9 mouse cellular contexts compared by ENCODE assay signal in genomic region chr13:23299999-23300341, GRCm38 (mm10). TPM values are rescaled to one million over a fixed set of nuclear protein-coding genes. Genes with fewer than 3 reads are reported as not detected.
DNase-seq lines count a peak whose midpoint lies in the region; ATAC-seq and TF ChIP-seq lines count a peak whose summit lies in the region.
"Had no signal": no experiment of that assay in that cellular context is flagged by ENCODE, and none has a peak within 500 bp of the region (broad histone marks: within the 10 kb centered on the region; RNA-seq: fewer than 3 reads in every experiment).

No protein-coding gene starts in this region.

- H3K9ac ChIP-seq in forebrain, embryonic 12.5 days, result peak overlapping the region; percentile 56
- 0 out of 2 replicates have a peak overlapping the region, but pooled peaks have one; percentile 1 for H3K9ac ChIP-seq in lung, embryonic 15.5 days

- H3K27me3 ChIP-seq in forebrain, embryonic 12.5 days, result peaks cover 24% of the 10 kb centered on the region
- H3K27me3 ChIP-seq in lung, embryonic 15.5 days, result peaks cover 3% of the 10 kb centered on the region; the same call in 1 of the 2 replicates

- H3K4me1 ChIP-seq in lung, adult 2 months (ENCODE audit: control insufficient read depth, insufficient read depth, low read length), result peaks cover 3% of the 10 kb centered on the region; the same call in 1 of the 2 replicates
- H3K4me1 ChIP-seq in forebrain, embryonic 12.5 days, result peaks cover 9% of the 10 kb centered on the region
- peaks cover 4% of the 10 kb centered on the region; the same call in 1 of the 2 replicates for H3K4me1 ChIP-seq in lung, embryonic 15.5 days

- no peak overlapping the region for H3K27ac ChIP-seq in forebrain, embryonic 12.5 days
- no peak overlapping the region for H3K27ac ChIP-seq in lung, embryonic 15.5 days

- no peak for TF ChIP-seq POLR2A in lung, adult 2 months (IDR thresholded peaks at IDR 0.05; ENCODE audit: borderline replicate concordance, extremely low read depth, low read depth, low read length)

- 5% methylated on average over 13 of the region's 13 CpGs for WGBS in lung, adult 2 months
- 1% methylated on average over 13 of the region's 13 CpGs for WGBS in forebrain, embryonic 12.5 days
- WGBS in lung, embryonic 15.5 days, result 1% methylated on average over 13 of the region's 13 CpGs

- no peaks in the 10 kb centered on the region for H3K36me3 ChIP-seq in forebrain, embryonic 12.5 days (replicated peaks)
- H3K36me3 ChIP-seq in lung, embryonic 15.5 days, result no peaks in the 10 kb centered on the region

- peak; percentile 56; the same call in 1 of the 2 replicates for ATAC-seq in forebrain, embryonic 12.5 days (ENCODE audit: low FRiP score)
- no peak for ATAC-seq in lung, embryonic 15.5 days (ENCODE audit: borderline replicate concordance, extremely low read depth, low FRiP score, low TSS enrichment)
- no peak for ATAC-seq in activated CD4-positive, CD25-positive, alpha-beta regulatory T cell, adult 4 months

- H3K9me3 ChIP-seq in forebrain, embryonic 12.5 days, result no peaks in the 10 kb centered on the region
- H3K9me3 ChIP-seq in lung, embryonic 15.5 days, result no peaks in the 10 kb centered on the region

- peak overlapping the region; percentile 62 for H3K4me2 ChIP-seq in forebrain, embryonic 12.5 days
- H3K4me2 ChIP-seq in lung, embryonic 15.5 days, result peak overlapping the region; percentile 60

- peak overlapping the region; percentile 44 for H3K4me3 ChIP-seq in lung, adult 2 months (replicated peaks; ENCODE audit: extremely low read depth, low read depth, low read length)
- H3K4me3 ChIP-seq in forebrain, embryonic 12.5 days (replicated peaks), result peak overlapping the region; percentile 49
- peak overlapping the region; percentile 43 for H3K4me3 ChIP-seq in lung, embryonic 15.5 days

- no peak for DNase-seq in lung, adult 2 months
- no peak for DNase-seq in lung, adult 18-20 months
- DNase-seq in adrenal gland, adult 18-20 months (ENCODE audit: low spot score in 2 of 2), result peak; percentile 26 to 36
- DNase-seq in kidney, postnatal 4 days, result peak; percentile 60 to 66
- DNase-seq in right cerebral cortex, postnatal 10 days (ENCODE audit: low spot score in 2 of 2), result peak; percentile 79 to 85

- no peak for TF ChIP-seq CTCF in lung, adult 2 months (IDR thresholded peaks at IDR 0.05; ENCODE audit: insufficient read depth, low read length)

RNA-seq across cellular contexts. Expression of gene Vmn1r223, which starts 53.0 kb away (rescaled TPM):
- polyA plus RNA-seq in lung, adult 2 months (2012; rRNA removed), result not detected in 2 replicates
- total RNA-seq in adrenal gland, adult 18-20 months (2021), result not detected
- polyA plus RNA-seq in forebrain, embryonic 12.5 days (2016; fragmentation: Nextera tagmentation; extraction: Ambion mirVana), result not detected in 2 replicates
- polyA plus RNA-seq in lung, embryonic 15.5 days (2015; fragmentation: Nextera tagmentation; extraction: Ambion mirVana), result not detected in 2 replicates
- polyA plus RNA-seq in activated CD4-positive, CD25-positive, alpha-beta regulatory T cell, adult 4 months (2017; shearing (Covaris generic)), result not detected
- total RNA-seq: hematopoietic stem cell, adult 5-6 weeks had no signal

Comparison
In these comparisons a context has a peak if more than half of its experiments do, and no peak if none do; other contexts are left out.
1. DNase-seq: peak in adrenal gland, adult 18-20 months (2 of 2), kidney, postnatal 4 days (2 of 2) and right cerebral cortex, postnatal 10 days (2 of 2); none in lung, adult 2 months (single experiment) and lung, adult 18-20 months (0 of 2).
2. Peak in every context shown above with its lines, with median percentiles within 50 percentile points of each other: H3K4me3 ChIP-seq.